Mouse (Mus musculus): ENCODE data around the gene Mocs3.

- TF ChIP-seq GATA1 (IDR thresholded peaks at IDR 0.05; ENCODE audit: borderline replicate concordance, low read length), result no peak
- TF ChIP-seq FLI1 (IDR thresholded peaks at IDR 0.05; ENCODE audit: low read length), result no peak
Observed at GRCm38 (mm10) chr2:168260900-168261299, 30.5 kb downstream of the Mocs3 start.
